Mouse (Mus musculus) myocyte (in vitro differentiated cells): Measurements from ENCODE around the gene Atxn2. TPM values are rescaled to one million over a fixed set of nuclear protein-coding genes. Genes with fewer than 3 reads are reported as not detected.

Source experiments
- H3K27me3 ChIP-seq: one replicate; pipeline ENCODE4 v1.6.1; 2011; ENCODE audit not compliant: control insufficient read depth, insufficient read depth, insufficient read length
- H3K36me3 ChIP-seq: one replicate; pipeline ENCODE4 v1.6.1; 2011; ENCODE audit not compliant: control insufficient read depth, insufficient read depth
- H3K4me2 ChIP-seq: one replicate; pipeline ENCODE4 v1.6.1; 2011; ENCODE audit warnings: low read depth, control low read depth
- H3K4me3 ChIP-seq: one replicate; pipeline ENCODE4 v1.5.1; 2011; ENCODE audit warnings: mild to moderate bottlenecking, control low read depth, moderate library complexity
- H3K79me2 ChIP-seq: one replicate; pipeline ENCODE4 v1.6.1; 2011; ENCODE audit not compliant: control insufficient read depth, insufficient read depth
- H3ac ChIP-seq: one replicate; pipeline ENCODE4 v1.6.1; 2011; ENCODE audit not compliant: control insufficient read depth, insufficient read length
- CEBPB ChIP-seq: IDR thresholded peaks from 2 replicates; pipeline ENCODE4 v1.6.1; 2011; ENCODE audit warnings: mild to moderate bottlenecking, moderate library complexity; ENCODE audit not compliant: poor library complexity, insufficient read depth, severe bottlenecking
- E2F4 ChIP-seq: IDR thresholded peaks from one replicate; pipeline ENCODE4 v1.6.1; 2011; ENCODE audit warnings: mild to moderate bottlenecking, control low read depth, moderate library complexity; ENCODE audit not compliant: insufficient read depth
- MAX ChIP-seq: IDR thresholded peaks from one replicate; pipeline ENCODE4 v1.6.1; 2011; ENCODE audit warnings: low read depth, mild to moderate bottlenecking, control low read depth
- MYOD1 ChIP-seq, 3 experiments: IDR thresholded peaks; one replicate each; pipeline ENCODE4 v1.6.1; 2011; ENCODE audit warnings: control low read depth in 2 of 3, low read depth in 2 of 3, mild to moderate bottlenecking in 2 of 3, moderate library complexity in 1 of 3; ENCODE audit not compliant: insufficient read length in 2 of 3, control insufficient read depth in 1 of 3
- MYOG ChIP-seq, 3 experiments: IDR thresholded peaks; one replicate each; pipeline ENCODE4 v1.6.1; 2011; ENCODE audit warnings: control low read depth in 2 of 3, low read depth in 2 of 3, mild to moderate bottlenecking in 2 of 3; ENCODE audit not compliant: insufficient read length in 2 of 3, control insufficient read depth in 1 of 3, insufficient read depth in 1 of 3
- POLR2A ChIP-seq: IDR thresholded peaks from one replicate; pipeline ENCODE4 v1.6.1; 2011; ENCODE audit warnings: low read depth, mild to moderate bottlenecking, control low read depth, moderate library complexity; ENCODE audit not compliant: insufficient read length
- POLR2AphosphoS2 ChIP-seq: IDR thresholded peaks from one replicate; pipeline ENCODE4 v1.6.1; 2011; ENCODE audit warnings: low read depth, control low read depth; ENCODE audit not compliant: insufficient read length
- REST ChIP-seq: IDR thresholded peaks from one replicate; pipeline ENCODE4 v1.6.1; 2011; ENCODE audit warnings: mild to moderate bottlenecking, control low read depth, moderate library complexity; ENCODE audit not compliant: insufficient read depth, insufficient read length
- SRF ChIP-seq: IDR thresholded peaks from one replicate; pipeline ENCODE4 v1.6.1; 2011; ENCODE audit warnings: low read depth; ENCODE audit not compliant: control insufficient read depth, insufficient read length
- TCF12 ChIP-seq: IDR thresholded peaks from one replicate; pipeline ENCODE4 v1.6.1; 2011; ENCODE audit warnings: mild to moderate bottlenecking, control low read depth; ENCODE audit not compliant: poor library complexity, insufficient read depth, severe bottlenecking
- TCF3 ChIP-seq: IDR thresholded peaks from one replicate; pipeline ENCODE4 v1.6.1; 2011; ENCODE audit warnings: low read depth, control low read depth; ENCODE audit not compliant: insufficient read length
- USF1 ChIP-seq: IDR thresholded peaks from one replicate; pipeline ENCODE4 v1.6.1; 2011; ENCODE audit warnings: low read depth, mild to moderate bottlenecking, control low read depth, moderate library complexity
- polyA plus RNA-seq: library from polyadenylated mRNA; unstranded; fragments of >200 nt; fragmentation: generic; extraction: Trizol; gene quantifications from one replicate; pipeline ENCODE4 v1.2.1, GENCODE M21; 2012; ENCODE audit warnings: missing spikeins

Atxn2 gene
- polyA plus RNA-seq, 1 experiment: 95.3 TPM

DNA sequence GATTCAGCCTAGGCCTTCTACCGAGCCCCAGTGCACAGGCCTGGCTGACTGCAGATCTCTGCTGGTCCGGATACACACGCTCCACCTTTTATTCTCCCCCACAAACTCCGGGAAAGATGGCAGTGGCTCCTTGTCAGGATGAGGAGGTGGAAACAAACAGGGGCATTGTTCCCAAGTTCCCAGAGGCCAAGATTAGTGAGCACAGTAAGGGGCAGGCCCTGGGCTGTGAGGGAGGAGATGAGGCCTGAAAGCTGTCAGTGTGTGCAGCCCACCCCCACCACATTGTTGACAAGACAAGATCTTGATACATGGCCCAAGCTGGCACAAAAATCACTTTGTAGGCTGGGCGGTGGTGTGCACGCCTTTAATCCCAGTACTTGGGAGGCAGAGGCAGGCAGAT is 14.4 kb upstream of the Atxn2 start:
- TF ChIP-seq POLR2A: no peak
- TF ChIP-seq SRF: no peak
- TF ChIP-seq MYOG (IDR thresholded peaks at IDR 0.05; ENCODE audit: control insufficient read depth in 1 of 3, insufficient read depth in 1 of 3, insufficient read length in 2 of 3, low read depth in 2 of 3): no peak
- TF ChIP-seq TCF12: no peak
- no peak for TF ChIP-seq CEBPB
- TF ChIP-seq USF1: no peak
- no peak for TF ChIP-seq MYOD1 (IDR thresholded peaks at IDR 0.05; ENCODE audit: control insufficient read depth in 1 of 3, insufficient read length in 2 of 3, low read depth in 2 of 3)
- TF ChIP-seq REST: no peak
- TF ChIP-seq TCF3: no peak
- H3K4me3 ChIP-seq: no peak overlapping the region
- H3K4me2 ChIP-seq: no peak overlapping the region
- H3K36me3 ChIP-seq: no peaks in the 10 kb centered on the region
- no peaks in the 10 kb centered on the region for H3K79me2 ChIP-seq
- no peak overlapping the region for H3ac ChIP-seq
- H3K27me3 ChIP-seq: no peaks in the 10 kb centered on the region

- Histone ChIP-seq H3K4me2 (peak overlapping the region; percentile 83), H3K27me3 (no peaks in the 10 kb centered on the region), H3K79me2 (no peaks in the 10 kb centered on the region), H3ac (peak overlapping the region; percentile 34), H3K4me3 (no peak overlapping the region), H3K36me3 (no peaks in the 10 kb centered on the region)
- TF ChIP-seq USF1: no peak
- no peak for TF ChIP-seq POLR2A
- no peak for TF ChIP-seq E2F4
- no peak for TF ChIP-seq REST
- no peak for TF ChIP-seq MYOD1 (IDR thresholded peaks at IDR 0.05; ENCODE audit: control insufficient read depth in 1 of 3, insufficient read length in 2 of 3, low read depth in 2 of 3)
- no peak for TF ChIP-seq SRF
- no peak for TF ChIP-seq TCF12
- no peak for TF ChIP-seq TCF3
- no peak for TF ChIP-seq MAX
- no peak for TF ChIP-seq MYOG (IDR thresholded peaks at IDR 0.05; ENCODE audit: control insufficient read depth in 1 of 3, insufficient read depth in 1 of 3, insufficient read length in 2 of 3, low read depth in 2 of 3)
- no peak for TF ChIP-seq CEBPB
- no peak for TF ChIP-seq POLR2AphosphoS2
Measured at GRCm38 (mm10) chr5:121699891-121700290, 11.2 kb upstream of the Atxn2 start.

- Histone ChIP-seq H3K27me3 (no peaks in the 10 kb centered on the region), H3K4me3 (no peak overlapping the region), H3ac (peak overlapping the region; percentile 34), H3K79me2 (no peaks in the 10 kb centered on the region), H3K36me3 (no peaks in the 10 kb centered on the region), H3K4me2 (peak overlapping the region; percentile 83)
- TF ChIP-seq POLR2A (peak; percentile 46), CEBPB (no peak)
Measured at GRCm38 (mm10) chr5:121700496-121700895, 10.6 kb upstream of the Atxn2 start.

DNA sequence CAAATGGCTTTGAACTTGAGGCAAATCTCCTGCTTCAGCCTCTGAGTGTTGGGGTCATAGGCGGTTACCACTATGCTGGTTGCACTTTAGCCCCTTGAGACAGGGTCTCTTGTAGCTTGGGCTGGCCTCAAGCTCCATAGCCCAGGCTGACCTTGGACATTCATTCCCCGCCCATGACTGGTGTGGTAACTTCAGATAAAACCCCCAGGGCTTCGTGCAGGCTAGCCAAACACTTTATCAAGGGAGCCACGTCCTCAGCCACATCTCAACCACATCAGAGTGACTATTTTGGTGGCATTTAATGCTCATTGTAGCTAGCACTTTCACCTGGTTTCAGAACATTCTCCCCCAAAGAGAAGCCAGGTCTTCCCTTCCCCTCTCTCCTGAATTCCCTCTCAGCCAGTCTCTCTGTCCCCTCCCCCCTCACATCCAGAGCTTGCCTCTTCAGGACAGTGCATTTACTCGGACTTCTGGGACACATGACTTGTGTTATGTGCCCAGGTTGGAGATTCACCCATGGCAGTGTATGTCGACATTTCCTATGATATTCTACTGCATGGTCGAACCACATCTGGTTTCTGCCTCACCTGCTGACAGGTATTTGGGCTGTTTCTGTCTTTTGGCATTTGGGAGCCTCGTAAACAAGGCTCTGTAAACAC is 9.9 kb upstream of the Atxn2 start:
- H3K4me2 ChIP-seq: peak overlapping the region; percentile 83
- H3K36me3 ChIP-seq: no peaks in the 10 kb centered on the region
- peak overlapping the region; percentile 34 for H3ac ChIP-seq
- no peaks in the 10 kb centered on the region for H3K27me3 ChIP-seq
- TF ChIP-seq CEBPB (no peak), REST (no peak)
- H3K79me2 ChIP-seq: no peaks in the 10 kb centered on the region
- no peak overlapping the region for H3K4me3 ChIP-seq

- TF ChIP-seq E2F4 (no peak), POLR2A (no peak), CEBPB (no peak), TCF3 (no peak), MYOG (IDR thresholded peaks at IDR 0.05; ENCODE audit: control insufficient read depth in 1 of 3, insufficient read depth in 1 of 3, insufficient read length in 2 of 3, low read depth in 2 of 3) (no peak), REST (no peak)
- H3K4me2 ChIP-seq: no peak overlapping the region
Measured at GRCm38 (mm10) chr5:121703341-121703740, 7.8 kb upstream of the Atxn2 start.

More at GRCm38 (mm10) chr5:121703341-121703740, 7.8 kb upstream of the Atxn2 start:
- no peaks in the 10 kb centered on the region for H3K27me3 ChIP-seq
- H3ac ChIP-seq: no peak overlapping the region
- H3K79me2 ChIP-seq: no peaks in the 10 kb centered on the region
- H3K36me3 ChIP-seq: no peaks in the 10 kb centered on the region
- no peak overlapping the region for H3K4me3 ChIP-seq
